Mouse (Mus musculus) megakaryocyte, adult 5-6 weeks (primary cell): Measurements from ENCODE around the gene Klf13. TPM values are rescaled to one million over a fixed set of nuclear protein-coding genes. Genes with fewer than 3 reads are reported as not detected.

Experiments
- ATAC-seq: 2 replicates; pipeline ENCODE4 v1.8.0; 2016; ENCODE audit warnings: mild to moderate bottlenecking, inconsistent platforms; ENCODE audit not compliant: poor library complexity, severe bottlenecking
- total RNA-seq, 2 experiments: library from RNA; stranded (forward) in 1 of 2; stranded (reverse) in 1 of 2; fragments of 153-499, 151-499 nt in 1 of 2; fragments of 221-1000, 200-1000 nt in 1 of 2; gene quantifications; 2 replicates each; pipeline versions ENCODE4 v1.2.3 to v1.2.4; 2015 to 2017

The Klf13 gene
- total RNA-seq, 2 experiments from 2014 or later, result 61.7 to 122 TPM

DNA sequence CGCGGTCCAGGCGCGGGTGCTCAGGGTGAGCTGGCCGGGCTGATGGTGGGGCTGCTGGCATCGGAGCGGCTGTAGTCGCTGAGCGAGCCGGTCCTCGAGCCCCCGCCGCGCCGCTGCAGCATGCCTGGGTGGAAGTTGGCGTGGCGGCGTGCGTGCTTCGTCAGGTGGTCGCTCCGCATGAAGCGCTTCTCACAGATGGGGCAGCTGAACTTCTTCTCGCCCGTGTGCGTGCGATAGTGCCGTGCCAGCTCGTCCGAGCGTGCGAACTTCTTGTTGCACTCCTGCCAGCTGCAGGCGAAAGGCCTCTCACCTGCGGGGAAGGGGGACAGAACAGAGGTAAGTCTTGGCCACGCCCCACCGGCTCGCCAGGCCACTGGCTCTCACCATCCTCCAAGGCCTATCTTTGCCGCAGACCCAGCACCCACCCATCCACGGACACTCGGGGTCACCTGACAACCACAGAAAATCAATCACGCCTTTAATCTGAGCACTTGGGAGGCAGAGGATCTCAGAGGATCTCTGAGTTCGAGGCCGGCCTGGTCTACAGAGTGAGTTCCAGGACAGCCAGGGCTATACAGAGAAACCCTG is 47.1 kb downstream of the Klf13 start:
- no peak for ATAC-seq

DNA sequence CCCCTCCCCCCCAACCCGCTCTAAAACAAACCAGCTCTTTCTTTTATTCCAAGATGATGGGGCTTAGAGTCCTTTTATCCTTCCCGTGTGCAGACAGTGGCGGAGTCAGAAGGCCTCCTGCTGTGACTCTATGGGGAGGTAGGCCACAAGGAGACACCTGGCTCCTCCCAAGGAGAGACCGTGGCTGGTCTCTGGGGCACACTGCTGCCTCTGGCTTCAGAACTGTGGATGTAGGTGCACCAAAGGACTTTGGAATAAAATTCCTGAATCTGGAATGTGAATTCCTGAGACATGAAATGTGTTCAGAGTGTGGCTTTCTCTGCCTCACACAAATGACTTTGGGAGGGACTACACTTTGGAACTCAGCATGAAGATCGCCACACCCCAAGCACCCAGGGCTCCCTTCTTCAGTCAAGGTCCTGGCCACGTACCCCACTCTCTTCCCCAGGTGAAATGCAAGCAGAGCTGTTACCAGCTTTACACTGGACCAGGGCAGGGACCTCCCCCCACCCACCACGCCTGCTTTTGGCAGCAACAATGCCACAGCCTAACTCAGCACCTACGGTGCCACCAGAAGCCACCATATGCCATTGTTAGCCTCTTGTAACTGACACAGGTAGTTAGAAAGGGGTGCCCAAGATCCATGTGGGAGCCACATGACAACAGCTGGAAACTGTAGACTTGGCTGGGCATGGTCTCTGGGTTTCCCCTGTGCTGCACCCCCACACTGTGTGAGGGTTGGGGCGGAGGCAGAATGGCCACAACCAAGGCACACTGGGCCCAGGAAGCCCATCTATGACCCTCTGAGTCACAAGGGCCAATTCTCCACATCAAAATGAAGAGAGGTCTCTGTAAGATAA is 49.4 kb downstream of the Klf13 start:
- ATAC-seq, result no peak

DNA sequence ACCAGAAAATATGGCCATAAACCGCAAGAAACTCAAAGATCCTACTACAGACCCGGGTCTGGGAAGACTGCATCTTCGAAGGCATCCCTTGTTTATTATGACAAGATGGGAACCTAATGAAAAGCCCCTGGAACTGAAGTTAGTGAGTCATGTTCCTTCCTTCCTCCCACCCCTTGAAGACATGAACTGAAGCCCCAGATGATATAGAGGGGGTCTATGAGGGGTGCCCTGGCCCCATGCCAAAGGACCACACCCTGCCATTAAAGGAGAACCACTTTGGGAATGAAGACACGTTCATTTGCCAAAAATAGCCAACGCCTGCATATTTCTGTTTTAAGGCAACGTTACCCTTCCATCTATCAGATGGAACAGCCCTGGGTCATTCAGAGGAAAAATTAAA is 50.0 kb downstream of the Klf13 start:
- no peak for ATAC-seq

DNA sequence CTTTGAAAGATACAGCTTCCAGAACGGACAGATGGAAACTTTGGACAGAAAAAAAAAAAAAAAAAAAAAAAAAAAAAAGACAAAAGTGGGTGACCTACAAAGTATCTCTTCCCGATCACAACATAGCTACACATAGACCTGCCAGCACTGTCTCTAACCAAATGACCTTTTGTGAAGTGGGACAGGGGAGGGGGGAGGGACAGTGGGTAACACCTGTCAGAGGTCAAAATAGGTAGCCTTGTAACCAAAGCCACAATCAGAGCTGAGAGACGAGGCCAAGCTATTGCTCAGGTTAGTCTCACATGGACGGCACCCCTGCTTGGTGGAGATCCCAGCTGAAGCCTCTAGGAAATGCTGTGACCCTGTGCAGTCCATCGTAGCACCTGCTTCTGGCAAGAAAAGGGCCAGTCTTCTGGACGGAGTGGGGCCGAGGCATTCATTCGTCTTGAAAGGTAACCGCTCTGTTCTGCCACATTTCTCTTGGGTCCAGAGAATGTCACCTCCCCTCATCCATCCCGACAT is 51.1 kb downstream of the Klf13 start:
- ATAC-seq, result no peak

DNA sequence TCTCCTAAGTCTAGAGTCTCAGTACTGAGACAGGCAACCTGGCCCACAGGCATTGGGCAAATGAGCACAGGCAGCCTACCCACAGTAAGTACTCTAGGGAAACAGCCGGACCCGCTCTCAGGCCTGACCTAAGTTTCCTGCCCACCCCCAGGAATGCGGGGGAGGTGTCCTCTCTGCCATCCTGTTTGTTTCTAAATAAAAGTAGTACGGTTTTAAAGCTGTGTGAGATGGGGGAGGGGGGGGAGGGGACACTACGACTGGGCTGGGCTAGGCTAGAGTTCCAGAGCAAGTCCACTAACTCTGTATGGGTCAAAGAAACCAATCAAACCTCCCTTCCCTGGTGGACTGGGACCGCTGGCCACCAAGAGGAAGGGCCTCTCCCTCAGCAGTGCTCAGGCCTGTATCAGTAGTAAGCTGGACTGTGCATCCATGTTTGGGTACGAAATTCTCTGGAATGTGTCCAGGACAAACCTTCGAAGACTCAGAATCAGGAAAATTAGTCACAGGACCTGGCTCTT is 51.6 kb downstream of the Klf13 start:
- no peak for ATAC-seq

DNA sequence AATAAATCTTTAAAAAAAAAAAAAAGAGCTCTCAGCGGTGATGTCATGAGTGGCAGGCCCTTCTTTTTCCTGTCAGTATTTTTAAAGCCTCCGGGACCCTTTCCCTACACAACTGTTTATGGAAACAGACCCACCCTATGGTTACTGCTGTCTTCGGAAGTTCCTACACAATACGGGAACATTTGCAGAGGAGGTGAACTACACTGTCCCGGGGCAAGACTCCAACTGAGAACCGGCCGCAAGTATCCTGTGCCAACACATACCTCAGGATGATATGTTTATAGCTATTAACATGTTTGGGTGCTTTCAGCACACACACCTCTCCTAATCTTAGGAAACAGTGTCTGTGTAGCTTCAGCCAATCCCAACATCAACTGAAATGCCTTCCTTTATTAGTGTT is 53.7 kb downstream of the Klf13 start:
- ATAC-seq, result no peak

DNA sequence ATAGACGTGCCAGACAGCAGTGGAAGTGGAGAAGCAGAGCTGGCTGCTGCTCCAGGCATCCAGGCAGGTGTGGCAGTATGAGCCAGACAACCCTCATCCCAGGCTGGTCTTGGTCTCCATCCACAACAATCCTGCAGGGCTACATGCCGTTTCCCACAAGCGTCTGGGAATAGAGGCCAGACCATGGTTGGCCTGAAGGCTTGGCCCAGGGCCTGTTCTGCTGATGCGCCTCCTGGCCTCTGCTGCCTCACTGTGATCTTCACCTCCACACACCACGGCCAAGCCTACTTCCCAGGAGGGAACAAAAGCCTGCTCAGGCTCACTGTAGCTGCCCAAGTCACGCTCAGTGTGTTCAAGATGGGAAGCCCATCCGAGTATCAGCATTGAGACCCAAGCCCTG is 56.0 kb downstream of the Klf13 start:
- no peak for ATAC-seq

DNA sequence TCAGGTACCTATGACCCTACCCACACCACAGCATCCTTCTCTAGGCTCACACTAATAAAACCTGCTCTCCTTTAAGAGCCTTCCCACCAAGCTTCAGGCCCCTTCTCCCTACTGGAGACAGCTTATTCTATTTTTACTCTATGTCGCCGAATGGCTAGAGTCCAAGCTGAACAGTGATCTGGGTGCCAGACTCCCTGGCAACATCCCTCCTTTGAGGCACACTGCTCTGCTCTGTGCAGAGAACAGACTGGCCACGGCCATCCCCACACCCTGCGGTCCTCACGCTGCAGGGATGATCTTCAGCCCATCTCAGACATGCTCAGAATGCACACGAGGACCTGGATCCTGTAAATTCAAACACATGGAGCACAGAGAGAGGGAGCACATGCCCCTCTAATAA is 59.1 kb downstream of the Klf13 start:
- no peak for ATAC-seq

DNA sequence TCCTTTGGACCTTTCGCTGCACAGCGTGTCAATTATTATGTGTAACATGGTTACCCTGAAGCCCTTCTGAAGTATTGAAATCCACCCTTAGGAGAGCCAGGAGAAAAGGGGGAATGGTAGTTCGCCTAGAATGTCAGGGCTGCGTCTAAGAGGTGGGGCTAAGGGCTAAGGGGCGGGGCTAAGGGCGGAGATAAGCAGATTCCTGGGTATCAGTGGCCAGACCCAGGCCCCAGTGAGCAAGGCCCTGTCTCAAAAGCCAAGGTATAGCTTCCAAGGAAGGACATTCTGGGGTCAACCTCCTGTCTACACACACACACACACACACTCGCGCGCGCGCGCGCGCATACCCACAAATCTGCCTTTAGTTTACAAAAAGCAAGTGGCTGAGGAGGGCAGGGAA is 61.1 kb downstream of the Klf13 start:
- no peak for ATAC-seq

DNA sequence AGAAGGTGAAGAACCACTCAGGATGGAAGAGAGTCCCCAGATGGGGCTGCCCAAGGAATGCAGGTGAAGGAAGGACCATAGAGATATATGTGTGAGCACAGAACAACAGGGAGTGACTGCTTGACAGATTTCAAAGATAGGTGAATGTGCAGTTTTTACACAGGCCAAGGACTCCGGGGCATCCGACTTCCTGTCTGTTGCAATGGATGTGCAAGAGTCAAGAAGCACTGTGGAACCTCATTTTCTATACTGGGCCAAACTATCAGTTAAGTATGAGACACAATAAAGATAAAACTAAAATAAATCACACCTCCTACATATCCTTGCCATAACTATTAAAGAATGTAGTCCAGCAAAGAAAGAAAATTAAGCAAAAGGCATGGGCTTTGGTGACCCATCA is 62.1 kb downstream of the Klf13 start:
- ATAC-seq, result peak; percentile 93

DNA sequence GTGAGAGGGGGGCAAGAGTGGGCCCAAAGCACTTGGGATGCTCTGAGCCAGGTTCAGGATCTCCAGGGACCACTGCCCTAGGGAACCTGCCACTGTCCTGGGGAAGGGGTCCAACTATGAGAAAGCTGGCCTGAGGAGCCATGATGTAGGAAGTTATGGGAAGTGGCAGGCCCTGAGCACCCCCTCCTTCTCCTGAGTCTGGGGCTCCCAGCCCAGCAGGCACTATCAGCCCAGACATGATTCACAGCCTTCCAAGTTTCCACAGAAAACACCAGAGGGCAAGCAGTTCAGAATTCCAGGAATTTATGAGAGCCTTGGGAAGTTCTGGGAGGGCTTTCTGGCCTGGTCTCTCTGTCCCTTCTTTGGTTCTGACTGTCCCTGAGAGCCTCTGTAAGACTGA is 63.0 kb downstream of the Klf13 start:
- ATAC-seq, result no peak

DNA sequence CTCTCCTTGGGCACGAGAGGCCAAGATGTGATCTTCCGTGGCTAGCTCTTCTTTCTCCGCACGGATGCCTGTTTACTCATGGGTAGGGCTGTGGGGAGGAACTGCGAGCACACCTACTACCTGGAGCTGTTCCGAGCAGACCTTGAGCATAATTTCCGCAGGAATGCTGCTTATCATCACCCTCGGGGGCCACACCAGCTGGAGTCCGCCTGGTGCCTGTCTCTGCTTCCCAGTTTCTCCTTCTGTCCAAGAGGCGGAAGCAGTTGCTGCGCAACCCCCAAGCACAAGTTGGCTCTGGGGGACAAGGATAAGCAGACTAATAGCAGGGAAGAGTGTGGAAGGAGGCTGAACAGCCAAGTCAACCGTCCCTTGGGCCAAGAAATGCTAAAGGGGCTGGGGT is 64.8 kb downstream of the Klf13 start:
- ATAC-seq, result no peak

DNA sequence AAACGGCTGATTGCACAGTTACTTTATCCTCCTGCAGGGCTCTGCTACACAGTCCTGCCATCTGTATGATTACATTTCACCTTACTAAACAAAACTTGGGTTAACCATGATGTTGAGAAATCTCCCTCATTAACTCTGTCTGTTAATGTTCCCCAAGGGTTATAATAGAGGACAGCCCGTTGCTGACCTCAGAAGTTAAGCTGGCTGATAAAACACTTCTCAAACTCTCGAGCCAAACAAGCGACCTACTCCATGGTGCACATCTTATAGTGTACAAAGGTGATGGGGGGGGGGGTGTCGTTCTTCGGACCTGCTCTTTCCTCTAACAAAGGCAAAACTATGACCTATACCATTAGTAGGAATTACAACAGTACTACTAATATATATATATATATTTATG is 67.0 kb downstream of the Klf13 start:
- ATAC-seq, result no peak

DNA sequence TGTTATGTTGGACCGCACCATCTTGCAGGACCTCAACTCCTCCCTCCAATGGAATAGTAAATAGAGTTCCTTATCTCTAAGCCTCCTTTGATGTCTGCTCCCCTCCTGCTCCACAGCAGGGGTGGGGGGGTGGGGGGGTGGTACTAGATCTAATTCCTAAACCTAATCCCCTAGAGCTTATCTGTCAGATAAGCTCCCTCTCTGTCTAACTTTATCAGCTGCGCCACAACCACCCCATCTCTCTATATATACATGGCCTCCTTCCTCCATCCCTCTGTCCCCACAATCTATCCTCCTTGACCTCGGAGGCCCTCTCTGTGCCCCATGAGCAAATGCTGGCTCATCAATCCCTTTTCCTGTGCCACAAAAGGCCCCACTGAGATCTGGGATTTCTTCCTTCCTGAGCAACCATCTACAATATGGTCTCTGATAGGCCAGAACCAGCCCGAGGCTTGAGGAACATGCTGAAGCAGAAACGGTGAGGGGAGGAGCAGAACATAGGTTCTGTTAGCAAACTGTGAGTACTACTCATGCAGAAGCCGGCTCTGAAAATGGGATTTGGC is 70.3 kb downstream of the Klf13 start:
- ATAC-seq, result no peak

DNA sequence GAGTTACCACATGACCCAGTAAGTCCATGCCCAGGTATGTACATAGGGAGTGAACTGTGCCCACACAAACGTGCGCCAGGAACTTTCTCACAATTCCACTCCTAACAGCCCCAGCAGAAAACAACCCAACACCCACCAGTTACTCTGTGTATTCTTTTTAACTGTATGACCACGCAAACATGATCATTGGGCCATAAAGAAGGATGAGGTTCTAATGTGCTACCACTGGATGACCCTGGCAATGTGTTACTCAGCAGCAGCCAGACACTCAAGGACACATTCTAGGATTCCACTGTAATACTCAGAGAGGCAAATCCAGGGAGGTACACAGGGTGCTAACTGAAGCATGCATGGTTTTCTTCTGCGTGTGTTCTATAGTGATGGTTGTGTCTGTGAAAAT is 72.8 kb downstream of the Klf13 start:
- ATAC-seq, result no peak

DNA sequence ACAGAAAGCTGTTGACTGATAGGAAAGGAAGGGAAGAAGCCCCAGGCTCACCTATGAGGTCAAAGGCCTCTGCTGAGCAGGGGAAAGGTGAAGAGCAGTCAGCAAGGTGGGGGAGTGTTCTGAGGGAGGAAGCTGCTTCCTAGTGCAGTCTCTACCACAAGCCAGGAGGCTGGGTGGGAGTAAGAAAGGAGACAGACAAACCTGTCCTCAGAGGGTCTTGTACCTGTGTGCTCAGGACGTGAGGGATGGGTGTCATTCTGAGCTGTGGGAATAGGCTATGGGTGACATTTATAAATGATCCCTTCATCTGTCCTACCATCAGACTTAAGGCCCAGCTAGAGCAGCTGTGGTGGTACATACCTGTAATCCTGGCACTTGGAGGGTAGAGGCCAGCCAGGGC is 75.7 kb downstream of the Klf13 start:
- ATAC-seq, result no peak

DNA sequence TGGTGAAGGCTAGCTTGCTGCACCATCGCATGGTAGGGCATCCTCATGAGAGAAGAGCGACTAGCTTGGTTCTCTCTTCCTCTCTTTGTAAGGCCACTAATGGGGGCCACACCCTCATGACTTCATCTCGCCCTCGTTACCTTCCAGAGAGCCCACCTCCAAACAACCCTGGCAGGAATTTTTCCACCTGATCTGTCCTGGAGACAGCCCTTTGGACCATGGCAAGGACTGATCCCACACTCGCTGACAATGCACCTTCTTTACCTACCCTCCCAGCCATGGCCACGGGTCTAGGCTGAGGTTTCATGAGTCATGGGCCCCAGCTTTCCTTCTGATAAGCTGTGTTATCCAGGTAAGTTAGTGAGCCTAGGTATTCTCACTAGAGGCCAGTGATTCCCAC is 77.6 kb downstream of the Klf13 start:
- no peak for ATAC-seq

DNA sequence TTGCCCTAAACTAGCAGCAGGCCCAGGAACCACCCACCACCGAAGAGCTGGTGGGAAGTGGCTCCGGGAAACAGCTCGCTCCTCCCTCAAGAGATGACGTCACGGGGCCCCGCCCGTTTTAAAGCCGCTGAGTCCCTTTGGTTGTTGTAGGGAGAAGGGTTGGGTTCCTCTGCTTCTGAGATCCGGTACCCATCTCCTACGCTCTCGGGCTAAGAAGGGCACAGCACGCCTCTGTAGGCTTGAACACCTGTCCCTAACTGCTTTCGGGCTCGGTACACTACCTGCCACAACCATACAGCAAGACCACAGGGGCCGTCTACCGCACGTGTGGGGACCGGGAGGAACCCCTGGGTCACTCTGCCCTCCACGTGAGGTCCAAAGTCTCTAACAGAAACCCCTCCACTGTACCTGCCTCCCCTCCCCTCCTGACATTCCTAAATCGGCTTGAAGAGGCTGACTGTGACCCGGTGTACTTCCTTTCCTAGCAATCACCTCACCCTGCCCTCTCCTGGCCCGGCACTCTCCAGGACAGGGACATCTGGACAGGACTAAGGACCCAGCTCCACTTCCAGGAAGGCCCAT is 80.1 kb downstream of the Klf13 start:
- peak; percentile 90 for ATAC-seq

DNA sequence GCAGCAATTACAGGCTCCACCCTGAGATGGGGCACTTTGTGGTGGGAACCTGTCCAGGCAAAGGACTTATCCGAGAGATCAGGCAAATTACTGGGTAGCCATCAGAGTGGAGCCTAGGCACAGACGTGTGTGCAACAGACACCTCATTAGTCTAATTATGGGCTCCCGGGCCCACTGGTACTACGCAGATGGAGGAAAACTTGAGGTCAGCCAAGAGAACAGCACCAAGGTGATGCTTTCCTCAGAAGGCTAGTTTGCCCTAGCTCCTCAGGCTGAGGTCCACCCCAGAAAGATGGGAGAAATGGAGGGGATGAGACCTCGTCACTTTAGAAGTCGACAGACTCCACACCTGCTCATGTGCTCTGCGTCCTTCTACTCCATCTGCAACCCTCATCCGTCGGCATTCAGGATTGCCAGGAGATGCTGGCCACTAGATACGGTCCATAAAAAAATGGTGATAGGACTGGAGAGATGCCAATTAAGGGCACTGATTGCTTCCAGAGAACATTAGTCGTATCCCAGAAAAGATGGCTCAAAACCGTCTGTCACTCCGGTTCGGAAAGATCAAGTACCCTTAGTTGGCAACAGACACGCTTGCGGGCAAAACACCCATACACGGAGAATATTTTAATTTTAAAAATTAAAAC is 80.8 kb downstream of the Klf13 start:
- ATAC-seq, result no peak

DNA sequence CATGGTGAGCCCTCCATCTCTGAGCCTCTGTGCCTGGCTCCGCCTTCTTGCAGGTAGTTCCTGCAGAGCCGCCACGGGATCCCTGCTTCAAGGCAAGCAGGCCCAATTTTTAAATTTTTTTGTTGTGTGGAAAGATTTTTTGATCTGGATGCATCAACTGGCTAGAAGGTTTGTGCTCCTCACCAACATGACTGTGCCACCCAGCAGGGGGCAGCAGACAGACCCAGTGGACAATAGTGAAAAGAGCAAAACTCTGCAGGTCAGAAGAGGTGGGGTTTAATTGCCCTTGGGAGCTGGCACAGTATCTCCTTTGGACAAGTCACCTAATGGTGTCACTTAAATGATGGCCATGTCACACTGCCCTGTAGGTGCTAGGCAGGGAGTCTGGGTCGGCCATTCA is 83.4 kb downstream of the Klf13 start:
- ATAC-seq, result peak; percentile 76
